Mouse (Mus musculus) CH12.LX (cell line): ENCODE measurements at regions not wholly inside any gene's neighbourhood (a gene's known extent, or its start where the extent isn't known, plus 50 kb on each side); places are given as distances from the start of the nearest gene placed in this dataset.
A peak's percentile ranks its signal among the peaks of the same experiment; 100 is the strongest.

Experiments used
- BHLHE40 ChIP-seq: IDR thresholded peaks from 2 replicates; pipeline ENCODE4 v1.6.1; 2011; ENCODE audit warnings: mild to moderate bottlenecking, low read depth, low read length, improper control_type of control experiment
- CHD1 ChIP-seq: IDR thresholded peaks from 2 replicates; pipeline ENCODE4 v1.6.1; 2012; ENCODE audit warnings: low read depth, low read length, improper control_type of control experiment, inconsistent platforms
- CTCF ChIP-seq, 2 experiments: IDR thresholded peaks in 1 of 2; conservative IDR thresholded peaks in 1 of 2; 2 replicates each; pipeline ENCODE4 v1.5.1; 2011 to 2012; ENCODE audit warnings: low read depth in 2 of 2, low read length in 2 of 2, improper control_type of control experiment in 1 of 2, inconsistent platforms in 1 of 2, mild to moderate bottlenecking in 1 of 2, moderate library complexity in 1 of 2
- E2F4 ChIP-seq: IDR thresholded peaks from 2 replicates; pipeline ENCODE4 v1.6.1; 2011; ENCODE audit warnings: low read depth, low read length, improper control_type of control experiment; ENCODE audit not compliant: insufficient replicate concordance
- HCFC1 ChIP-seq: IDR thresholded peaks from 2 replicates; pipeline ENCODE4 v1.6.1; 2012; ENCODE audit warnings: low read depth, mild to moderate bottlenecking, inconsistent platforms, low read length, improper control_type of control experiment
- MAFK ChIP-seq: IDR thresholded peaks from 2 replicates; pipeline ENCODE4 v1.6.1; 2011; ENCODE audit warnings: low read length, improper control_type of control experiment; ENCODE audit not compliant: insufficient replicate concordance
- MAX ChIP-seq: IDR thresholded peaks from 2 replicates; pipeline ENCODE4 v1.6.1; 2011; ENCODE audit warnings: low read length, improper control_type of control experiment
- MAZ ChIP-seq: IDR thresholded peaks from 2 replicates; pipeline ENCODE4 v1.6.1; 2012; ENCODE audit warnings: low read depth, mild to moderate bottlenecking, inconsistent platforms, low read length, improper control_type of control experiment, moderate library complexity
- POLR2A ChIP-seq: IDR thresholded peaks from 2 replicates; pipeline ENCODE4 v1.6.1; 2011; ENCODE audit warnings: low read depth, mild to moderate bottlenecking, improper control_type of control experiment, low read length
- TCF12 ChIP-seq: IDR thresholded peaks from 2 replicates; pipeline ENCODE4 v1.6.1; 2014; ENCODE audit warnings: low read depth, mild to moderate bottlenecking, inconsistent platforms, low read length, improper control_type of control experiment
- UBTF ChIP-seq: IDR thresholded peaks from 2 replicates; pipeline ENCODE4 v1.6.1; 2012; ENCODE audit warnings: low read depth, mild to moderate bottlenecking, inconsistent platforms, low read length, improper control_type of control experiment, moderate library complexity
- USF2 ChIP-seq: conservative IDR thresholded peaks from 2 replicates; pipeline ENCODE4 v1.6.1; 2011; ENCODE audit warnings: low read depth, low read length, improper control_type of control experiment
- ZMIZ1 ChIP-seq: IDR thresholded peaks from 2 replicates; pipeline ENCODE4 v1.6.1; 2012; ENCODE audit warnings: low read depth, mild to moderate bottlenecking, inconsistent platforms, low read length, improper control_type of control experiment

GRCm38 (mm10) chr13:52162676-52163075, 316.2 kb downstream of the Gadd45g start:
- TF ChIP-seq CHD1, result no peak
- TF ChIP-seq MAFK, result no peak
- TF ChIP-seq CTCF (conservative IDR thresholded peaks at IDR 0.05 in 1 of 2, IDR thresholded peaks at IDR 0.05 in 1 of 2; ENCODE audit: low read depth in 2 of 2, low read length in 2 of 2), result no peak
- no peak for TF ChIP-seq USF2
- TF ChIP-seq TCF12, result 0 out of 2 replicates have a peak, but pooled peaks have one; percentile 28
- no peak for TF ChIP-seq E2F4
- TF ChIP-seq POLR2A, result no peak
- TF ChIP-seq ZMIZ1, result no peak
- TF ChIP-seq UBTF, result no peak
- no peak for TF ChIP-seq MAX
- peak; percentile 27; the same call in 1 of the 2 replicates for TF ChIP-seq BHLHE40
- TF ChIP-seq HCFC1, result no peak
- TF ChIP-seq MAZ, result no peak
